Mouse (Mus musculus): ENCODE data around the gene Wnt11. TPM values are rescaled to one million over a fixed set of nuclear protein-coding genes. Genes with fewer than 3 reads are reported as not detected.

Gene Wnt11
- polyA plus RNA-seq, 1 experiment: 0.80 TPM

DNA sequence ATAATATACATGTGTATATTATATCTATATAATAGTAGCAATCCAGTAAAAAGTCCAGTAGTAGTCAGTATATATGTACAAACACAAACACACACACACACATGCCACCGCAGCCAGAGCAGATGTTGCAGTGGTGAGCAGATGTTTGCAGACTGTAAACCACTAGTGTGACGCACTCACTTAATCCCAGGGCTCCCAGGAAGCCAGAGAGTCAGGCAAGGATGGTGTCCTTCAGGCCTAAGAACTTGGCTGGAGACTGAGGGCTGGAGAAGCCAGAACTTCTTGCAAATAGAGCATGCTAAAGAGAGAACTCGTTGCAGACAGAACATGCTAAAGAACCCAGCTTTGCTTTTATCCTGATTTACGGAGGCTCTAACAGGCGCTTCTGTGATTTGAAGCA, 39.3 kb upstream of the Wnt11 start:
- Histone ChIP-seq H3K36me3 (ENCODE audit: control insufficient read depth, insufficient read depth, low read length) (no peaks in the 10 kb centered on the region), H3K27me3 (ENCODE audit: control insufficient read depth, insufficient read depth, low read length) (no peaks in the 10 kb centered on the region), H3K4me3 (ENCODE audit: control insufficient read depth, low read depth, low read length) (no peak overlapping the region), H3K4me1 (ENCODE audit: control insufficient read depth, insufficient read depth, low read length) (peaks cover 6% of the 10 kb centered on the region), H3K27ac (ENCODE audit: control insufficient read depth, insufficient read depth, low read depth, low read length) (no peak overlapping the region)
- TF ChIP-seq CTCF (IDR thresholded peaks at IDR 0.05; ENCODE audit: control insufficient read depth, insufficient read depth, insufficient replicate concordance, low read depth, low read length): no peak
- TF ChIP-seq POLR2A (IDR thresholded peaks at IDR 0.05; ENCODE audit: control insufficient read depth, low read depth, low read length): no peak

DNA sequence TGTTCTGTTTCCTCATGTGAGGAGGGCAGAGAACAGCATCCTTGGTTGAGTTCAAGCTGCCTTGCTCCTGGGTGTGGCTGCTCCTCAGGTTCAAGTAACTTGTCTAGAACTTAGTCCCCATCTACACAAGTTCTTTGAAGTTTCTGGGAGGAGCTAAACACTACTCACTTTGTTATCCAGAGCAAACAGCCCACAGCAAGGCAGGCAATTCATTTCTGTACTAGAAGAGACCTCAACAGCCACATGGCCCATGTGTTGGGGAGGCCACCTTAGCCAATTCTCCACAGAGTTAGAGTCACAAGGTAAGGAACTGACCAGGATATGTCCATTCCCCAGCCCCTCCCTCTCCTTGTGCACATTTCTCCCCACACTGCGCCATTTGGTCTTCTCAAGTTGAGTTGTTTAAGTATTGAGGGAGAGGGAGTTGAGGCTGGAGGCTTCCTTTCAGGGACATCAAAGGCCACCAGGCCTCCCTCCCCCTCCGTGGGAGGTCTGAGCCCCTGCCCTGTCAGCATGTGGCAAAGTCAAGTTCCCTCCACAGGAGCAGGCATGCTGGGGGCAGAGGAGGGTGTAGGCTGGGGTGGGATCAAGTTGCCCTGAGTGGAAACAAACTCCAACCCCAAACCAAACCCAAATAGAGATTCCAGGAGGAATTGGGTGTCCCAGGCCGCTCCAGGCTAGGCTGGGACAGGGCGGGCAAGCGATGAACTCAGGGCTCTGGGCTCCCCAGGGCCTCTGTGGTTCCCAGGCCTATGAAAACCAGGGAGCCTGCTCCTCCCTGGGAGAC, 37.4 kb upstream of the Wnt11 start:
- Histone ChIP-seq H3K4me3 (ENCODE audit: control insufficient read depth, low read depth, low read length) (no peak overlapping the region), H3K36me3 (ENCODE audit: control insufficient read depth, insufficient read depth, low read length) (no peaks in the 10 kb centered on the region), H3K27ac (ENCODE audit: control insufficient read depth, insufficient read depth, low read depth, low read length) (no peak overlapping the region), H3K27me3 (ENCODE audit: control insufficient read depth, insufficient read depth, low read length) (no peaks in the 10 kb centered on the region), H3K4me1 (ENCODE audit: control insufficient read depth, insufficient read depth, low read length) (peaks cover 6% of the 10 kb centered on the region)
- TF ChIP-seq POLR2A (IDR thresholded peaks at IDR 0.05; ENCODE audit: control insufficient read depth, low read depth, low read length): no peak
- TF ChIP-seq CTCF (IDR thresholded peaks at IDR 0.05; ENCODE audit: control insufficient read depth, insufficient read depth, insufficient replicate concordance, low read depth, low read length): no peak

GRCm38 (mm10) chr7:98798134-98798417, 36.8 kb upstream of the Wnt11 start:
- TF ChIP-seq CTCF (IDR thresholded peaks at IDR 0.05; ENCODE audit: control insufficient read depth, insufficient read depth, insufficient replicate concordance, low read depth, low read length) (no peak), POLR2A (IDR thresholded peaks at IDR 0.05; ENCODE audit: control insufficient read depth, low read depth, low read length) (no peak)
- H3K4me3 ChIP-seq (ENCODE audit: control insufficient read depth, low read depth, low read length): no peak overlapping the region
- no peak overlapping the region for H3K27ac ChIP-seq (ENCODE audit: control insufficient read depth, insufficient read depth, low read depth, low read length)
- H3K27me3 ChIP-seq (ENCODE audit: control insufficient read depth, insufficient read depth, low read length): no peaks in the 10 kb centered on the region
- H3K36me3 ChIP-seq (ENCODE audit: control insufficient read depth, insufficient read depth, low read length): no peaks in the 10 kb centered on the region
- peaks cover 6% of the 10 kb centered on the region for H3K4me1 ChIP-seq (ENCODE audit: control insufficient read depth, insufficient read depth, low read length)

DNA sequence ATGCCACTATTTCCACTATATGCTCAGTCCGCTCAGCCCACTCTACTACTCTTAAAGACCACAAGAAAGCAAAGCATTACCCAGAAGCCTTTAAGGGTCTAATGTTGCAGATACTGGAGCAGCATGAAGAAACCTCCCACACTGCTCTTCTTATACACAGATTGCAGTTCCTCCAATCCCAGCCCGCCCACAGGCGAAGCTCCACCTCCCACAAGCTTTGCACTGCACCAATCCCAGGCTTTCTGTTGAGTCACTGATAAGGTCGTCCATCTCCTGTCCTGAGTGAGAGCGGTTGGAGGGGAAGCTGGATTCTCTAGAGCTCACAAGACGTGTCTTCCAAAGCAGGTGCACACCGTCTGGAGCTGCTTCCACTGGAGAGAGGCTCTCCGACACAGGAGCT, 34.5 kb upstream of the Wnt11 start:
- Histone ChIP-seq H3K27me3 (ENCODE audit: control insufficient read depth, insufficient read depth, low read length) (no peaks in the 10 kb centered on the region), H3K4me1 (ENCODE audit: control insufficient read depth, insufficient read depth, low read length) (peaks cover 6% of the 10 kb centered on the region), H3K4me3 (ENCODE audit: control insufficient read depth, low read depth, low read length) (no peak overlapping the region), H3K27ac (ENCODE audit: control insufficient read depth, insufficient read depth, low read depth, low read length) (no peak overlapping the region), H3K36me3 (ENCODE audit: control insufficient read depth, insufficient read depth, low read length) (no peaks in the 10 kb centered on the region)
- TF ChIP-seq POLR2A (IDR thresholded peaks at IDR 0.05; ENCODE audit: control insufficient read depth, low read depth, low read length) (no peak), CTCF (IDR thresholded peaks at IDR 0.05; ENCODE audit: control insufficient read depth, insufficient read depth, insufficient replicate concordance, low read depth, low read length) (no peak)

GRCm38 (mm10) chr7:98801086-98801485, 33.8 kb upstream of the Wnt11 start:
- H3K4me3 ChIP-seq (ENCODE audit: control insufficient read depth, low read depth, low read length): no peak overlapping the region
- H3K27ac ChIP-seq (ENCODE audit: control insufficient read depth, insufficient read depth, low read depth, low read length): no peak overlapping the region
- peaks cover 6% of the 10 kb centered on the region for H3K4me1 ChIP-seq (ENCODE audit: control insufficient read depth, insufficient read depth, low read length)
- no peaks in the 10 kb centered on the region for H3K36me3 ChIP-seq (ENCODE audit: control insufficient read depth, insufficient read depth, low read length)
- TF ChIP-seq POLR2A (IDR thresholded peaks at IDR 0.05; ENCODE audit: control insufficient read depth, low read depth, low read length) (no peak), CTCF (IDR thresholded peaks at IDR 0.05; ENCODE audit: control insufficient read depth, insufficient read depth, insufficient replicate concordance, low read depth, low read length) (no peak)
- no peaks in the 10 kb centered on the region for H3K27me3 ChIP-seq (ENCODE audit: control insufficient read depth, insufficient read depth, low read length)

- Histone ChIP-seq H3K27me3 (ENCODE audit: control insufficient read depth, insufficient read depth, low read length) (no peaks in the 10 kb centered on the region), H3K36me3 (ENCODE audit: control insufficient read depth, insufficient read depth, low read length) (no peaks in the 10 kb centered on the region), H3K4me1 (ENCODE audit: control insufficient read depth, insufficient read depth, low read length) (peaks cover 6% of the 10 kb centered on the region), H3K27ac (ENCODE audit: control insufficient read depth, insufficient read depth, low read depth, low read length) (no peak overlapping the region), H3K4me3 (ENCODE audit: control insufficient read depth, low read depth, low read length) (no peak overlapping the region)
- TF ChIP-seq CTCF (IDR thresholded peaks at IDR 0.05; ENCODE audit: control insufficient read depth, insufficient read depth, insufficient replicate concordance, low read depth, low read length) (no peak), POLR2A (IDR thresholded peaks at IDR 0.05; ENCODE audit: control insufficient read depth, low read depth, low read length) (no peak)
These were observed 31.7 kb upstream of the Wnt11 start for GRCm38 (mm10) chr7:98803181-98803580.

- no peaks in the 10 kb centered on the region; the same call in 1 of the 2 replicates for H3K4me1 ChIP-seq (ENCODE audit: control insufficient read depth, insufficient read depth, low read length)
- H3K27ac ChIP-seq (ENCODE audit: control insufficient read depth, insufficient read depth, low read depth, low read length): no peak overlapping the region
- no peaks in the 10 kb centered on the region for H3K36me3 ChIP-seq (ENCODE audit: control insufficient read depth, insufficient read depth, low read length)
- H3K27me3 ChIP-seq (ENCODE audit: control insufficient read depth, insufficient read depth, low read length): no peaks in the 10 kb centered on the region
- no peak overlapping the region for H3K4me3 ChIP-seq (ENCODE audit: control insufficient read depth, low read depth, low read length)
- TF ChIP-seq CTCF (IDR thresholded peaks at IDR 0.05; ENCODE audit: control insufficient read depth, insufficient read depth, insufficient replicate concordance, low read depth, low read length) (no peak), POLR2A (IDR thresholded peaks at IDR 0.05; ENCODE audit: control insufficient read depth, low read depth, low read length) (no peak)
These were observed 29.8 kb upstream of the Wnt11 start for GRCm38 (mm10) chr7:98804841-98805772.

All from testis, adult 2 months (tissue).